Mouse (Mus musculus): ENCODE results near the gene Gng2.

The Gng2 gene

DNA sequence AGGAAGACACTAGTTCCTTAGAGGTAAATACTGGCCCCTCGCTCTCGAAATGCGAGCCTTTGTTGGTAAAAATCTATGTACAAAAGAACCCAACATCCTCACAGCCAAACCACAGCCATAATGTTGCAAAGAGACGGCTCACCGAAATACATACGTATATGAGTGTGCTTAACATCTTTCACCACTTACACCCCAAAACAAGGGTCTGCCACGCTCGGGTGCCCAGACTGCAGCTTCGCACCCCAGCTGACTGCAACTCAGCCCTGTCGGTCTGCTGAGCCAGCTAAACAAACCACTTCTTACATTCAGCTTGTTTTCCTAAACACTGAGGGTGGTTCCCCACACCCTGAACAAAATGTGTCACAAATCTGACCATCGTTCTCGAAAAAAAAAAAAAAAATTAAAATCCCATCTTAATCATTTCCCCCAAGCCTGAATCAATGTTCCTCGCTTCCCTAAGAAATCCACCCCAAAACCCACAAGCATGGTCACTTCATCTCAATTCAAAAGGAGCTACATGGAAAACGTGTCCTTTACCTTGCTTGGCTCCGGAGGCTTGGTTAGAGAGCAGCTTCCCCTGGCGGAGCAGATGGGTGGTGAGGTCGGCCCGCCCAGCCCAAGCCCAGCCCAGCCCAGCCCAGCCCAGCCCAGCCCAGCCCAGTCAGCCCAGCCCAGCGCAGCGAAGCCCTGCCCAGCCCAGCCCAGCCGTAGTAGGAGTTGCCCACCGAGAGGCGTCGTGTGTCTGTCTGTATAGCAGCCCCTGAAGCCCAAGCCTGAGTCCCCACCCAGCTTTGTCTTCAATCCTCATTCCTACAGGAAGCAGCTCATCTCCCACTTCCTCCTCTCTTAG is 781 bp downstream of the Gng2 start:
- peak; percentile 63 for DNase-seq

DNA sequence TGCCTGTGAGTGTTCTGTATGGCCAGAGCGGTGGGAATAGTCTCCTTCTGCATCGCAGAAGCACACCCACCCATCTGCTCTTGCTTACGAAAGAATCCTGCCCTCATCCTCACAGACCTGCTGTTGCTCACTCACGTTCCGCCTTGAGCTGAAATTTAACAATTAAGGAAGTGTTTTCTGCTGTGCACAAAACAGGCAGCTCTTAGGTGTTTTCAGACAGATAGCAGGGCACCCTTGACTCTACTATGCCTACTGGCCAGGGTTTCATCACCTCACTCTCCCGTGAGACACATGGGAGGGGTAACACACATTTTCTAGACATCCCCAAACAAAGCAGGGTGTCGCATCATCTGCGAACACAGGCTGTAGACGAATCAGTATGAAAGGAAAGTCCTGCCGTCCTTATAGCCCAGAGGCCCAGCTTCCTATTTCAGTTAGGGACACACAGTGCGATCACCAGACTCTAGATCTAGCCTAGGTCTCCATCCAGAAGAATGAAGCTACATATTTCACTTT is 2.4 kb downstream of the Gng2 start:
- no peak for DNase-seq

DNA sequence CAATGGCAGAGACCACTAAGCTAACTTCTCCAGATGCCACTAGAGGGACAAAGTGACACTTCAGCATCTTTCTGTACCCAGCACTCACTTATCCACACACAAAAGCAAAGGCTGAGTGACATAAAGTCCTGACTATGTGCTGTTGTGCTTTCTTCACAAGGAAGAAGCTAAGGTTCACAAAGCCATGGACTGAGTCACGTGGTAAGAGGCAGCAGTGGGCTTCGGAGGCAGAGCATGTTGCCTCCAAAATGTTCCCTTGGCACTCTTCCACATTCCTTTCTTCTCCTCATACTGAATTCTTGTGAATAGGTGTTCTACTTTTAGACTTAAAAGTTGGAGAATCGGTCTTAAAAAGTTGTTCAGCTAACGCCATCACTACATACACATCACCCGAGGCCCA is 3.0 kb downstream of the Gng2 start:
- DNase-seq: no peak

DNA sequence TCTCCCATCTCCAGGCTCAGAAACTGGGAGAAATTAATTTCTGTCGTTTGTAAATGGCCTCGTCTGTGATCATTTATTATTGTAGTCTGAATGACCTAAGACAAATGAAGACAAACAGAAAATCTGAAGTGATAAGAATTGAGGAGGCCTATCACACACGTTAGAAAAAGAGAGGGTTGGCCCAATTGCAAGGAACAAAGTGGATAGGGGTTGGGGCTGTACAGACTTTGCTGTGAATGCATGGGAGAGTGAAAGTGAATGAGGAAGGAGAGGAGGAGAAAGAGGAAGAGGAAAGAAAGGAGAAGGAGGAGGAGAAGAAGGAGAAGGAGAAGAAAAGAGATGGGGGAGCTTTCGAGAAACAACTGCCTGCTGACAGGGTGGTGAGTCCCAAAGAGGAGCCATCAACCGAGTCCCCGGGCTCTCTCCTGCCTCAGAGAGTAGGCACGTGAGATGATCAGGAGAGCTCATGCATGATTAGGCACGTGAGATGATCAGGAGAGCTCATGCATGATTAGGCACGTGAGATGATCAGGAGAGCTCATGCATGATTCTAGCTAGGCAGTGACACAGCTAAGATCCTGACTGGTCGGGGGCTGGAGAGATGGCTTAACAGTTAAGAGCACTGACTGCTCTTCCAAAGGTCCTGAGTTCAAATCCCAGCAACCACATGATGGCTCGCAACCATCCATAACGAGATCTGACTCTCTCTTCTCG is 5.0 kb downstream of the Gng2 start:
- DNase-seq: no peak

DNA sequence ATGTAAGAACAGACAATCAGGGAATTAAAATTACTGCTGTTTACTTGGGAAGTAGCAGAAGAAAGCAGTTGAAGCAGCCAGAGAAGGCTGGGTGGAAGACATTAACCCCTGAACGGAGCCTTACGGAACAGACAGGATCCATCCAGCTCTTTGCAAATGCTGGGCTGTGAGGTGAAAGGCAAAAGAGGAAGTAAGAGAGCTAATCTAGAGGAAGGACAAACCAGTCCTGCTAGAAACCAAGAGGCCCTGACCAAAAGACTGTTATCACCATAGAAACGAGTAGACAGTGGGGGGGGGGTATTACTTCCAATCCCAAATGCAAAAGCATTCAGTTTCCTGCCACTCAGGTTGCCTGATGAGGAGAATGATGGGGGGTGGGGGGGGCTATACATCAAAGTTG is 6.6 kb downstream of the Gng2 start:
- DNase-seq: no peak

DNA sequence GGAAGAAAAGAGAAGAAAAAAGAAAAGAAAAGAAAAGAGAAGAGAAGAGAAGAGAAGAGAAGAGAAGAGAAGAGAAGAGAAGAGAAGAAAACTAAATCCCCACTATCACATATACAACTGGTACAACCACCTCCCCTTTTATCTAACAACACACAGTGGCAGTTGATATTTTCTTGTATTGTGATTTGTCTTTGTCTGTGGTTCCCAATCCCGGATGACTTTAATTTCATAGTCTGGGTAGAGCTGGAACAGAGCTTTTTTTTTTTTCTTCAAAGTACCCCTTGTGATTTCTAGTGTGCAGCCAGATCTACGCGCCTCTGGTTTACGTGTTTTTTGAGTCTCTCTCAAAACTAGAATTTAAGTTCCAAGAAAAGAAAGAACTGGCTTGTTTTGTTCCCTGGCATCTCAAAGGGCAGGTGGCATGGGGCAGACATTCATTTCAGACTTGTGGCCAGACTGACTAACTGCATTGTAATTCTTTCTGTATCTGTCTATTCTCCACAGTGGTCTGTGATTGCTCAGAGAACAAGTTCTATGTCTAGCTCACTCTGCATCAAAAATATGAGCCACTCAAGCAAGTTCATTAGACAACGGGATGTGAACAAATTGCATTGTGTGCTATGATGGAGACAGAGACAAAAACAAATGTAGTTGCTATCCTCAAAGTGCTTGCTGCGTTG is 7.2 kb downstream of the Gng2 start:
- no peak for DNase-seq

DNA sequence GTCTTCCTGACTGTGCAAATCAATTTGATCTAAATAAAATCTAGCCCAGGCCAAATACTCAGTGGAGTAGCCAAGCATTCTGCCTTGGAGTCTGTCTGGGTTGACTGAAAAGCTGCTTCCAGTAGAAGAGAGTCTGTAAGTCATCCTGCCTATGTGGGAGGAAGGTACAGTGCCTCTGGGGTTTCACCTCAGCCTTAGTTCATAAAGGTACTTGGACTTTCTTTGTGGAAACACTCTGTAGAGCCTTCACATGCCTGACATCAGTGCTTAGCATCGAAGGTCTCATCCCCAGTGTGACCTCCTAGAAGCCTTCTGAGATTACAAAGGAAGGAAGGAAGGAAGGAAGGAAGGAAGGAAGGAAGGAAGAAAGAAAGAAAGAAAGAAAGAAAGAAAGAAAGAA is 7.9 kb downstream of the Gng2 start:
- no peak for DNase-seq

DNA sequence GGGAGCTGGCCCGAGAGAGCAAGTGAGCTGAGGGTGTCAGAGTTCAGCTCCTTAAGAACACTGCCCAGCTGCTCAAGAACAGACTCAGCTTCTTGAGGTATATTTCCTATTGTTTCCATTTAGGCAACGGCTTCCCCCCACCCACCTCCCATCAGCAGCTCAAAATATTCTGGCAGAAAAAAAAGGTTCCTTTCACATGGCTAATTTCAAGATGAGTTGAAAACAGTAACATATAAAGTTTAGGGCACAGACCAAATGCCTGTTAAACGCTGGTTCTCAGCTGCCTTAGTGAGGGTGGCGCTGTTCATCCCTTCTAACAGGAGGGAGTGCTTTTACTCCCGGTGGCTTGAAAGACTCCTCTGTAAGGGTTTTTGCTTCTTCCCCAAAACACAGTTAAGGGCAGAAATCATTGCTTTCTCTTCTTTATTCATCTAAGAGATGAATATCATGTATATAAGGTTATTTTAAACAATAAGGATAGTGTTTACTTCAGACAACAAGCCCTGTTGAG is 8.4 kb downstream of the Gng2 start:
- peak; percentile 56 for DNase-seq

DNA sequence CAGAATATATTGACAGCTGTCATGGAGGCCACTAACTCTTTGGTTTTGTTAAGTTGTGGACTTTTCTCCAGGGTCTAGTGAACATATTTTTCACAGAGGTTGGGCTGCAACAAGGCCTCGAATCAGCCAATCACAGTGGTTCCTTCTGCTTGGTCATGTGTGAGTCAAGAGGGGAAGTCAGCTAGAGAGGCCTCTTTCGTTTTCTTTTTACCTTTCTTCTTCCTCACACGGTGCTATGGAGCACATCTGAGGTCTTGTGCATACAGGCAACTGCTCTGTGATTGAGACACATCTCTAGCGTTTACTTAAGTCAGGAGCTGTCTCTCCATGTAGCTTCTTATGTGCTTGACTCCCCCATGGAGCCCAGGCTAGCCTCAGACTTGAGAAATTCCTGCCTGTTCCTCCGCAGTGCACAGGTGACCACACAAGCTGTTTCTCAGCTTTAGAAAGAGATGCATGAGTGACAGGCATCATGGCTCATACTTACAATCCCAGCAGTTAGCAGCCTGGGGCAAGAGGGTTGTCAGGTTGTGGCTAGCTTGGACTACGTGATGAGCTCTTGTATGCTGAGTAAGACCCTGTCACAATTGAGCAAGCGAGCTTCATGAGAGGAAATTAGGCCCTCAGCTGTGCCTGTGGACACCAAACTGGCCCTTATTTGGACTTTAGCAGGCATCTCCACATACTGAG is 9.0 kb downstream of the Gng2 start:
- DNase-seq: peak; percentile 35

DNA sequence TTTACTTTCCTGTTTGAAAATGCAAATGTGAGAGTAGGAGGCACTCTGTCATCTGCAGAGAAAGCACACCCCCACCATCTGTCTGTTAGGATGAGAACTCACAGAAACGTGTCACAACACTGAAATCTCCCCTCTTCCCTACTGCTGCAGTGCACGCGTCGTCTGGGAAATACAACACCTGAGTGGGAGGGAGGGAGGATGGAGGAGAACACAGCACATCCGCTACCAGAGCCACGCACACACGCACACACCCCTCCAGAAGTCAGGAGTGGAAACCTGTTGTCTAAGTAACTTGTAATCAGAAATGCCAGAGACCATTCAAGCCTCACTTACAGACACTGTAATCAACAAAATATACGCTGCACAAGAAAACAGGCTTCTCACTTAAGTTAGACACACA is 9.9 kb downstream of the Gng2 start:
- DNase-seq: no peak

DNA sequence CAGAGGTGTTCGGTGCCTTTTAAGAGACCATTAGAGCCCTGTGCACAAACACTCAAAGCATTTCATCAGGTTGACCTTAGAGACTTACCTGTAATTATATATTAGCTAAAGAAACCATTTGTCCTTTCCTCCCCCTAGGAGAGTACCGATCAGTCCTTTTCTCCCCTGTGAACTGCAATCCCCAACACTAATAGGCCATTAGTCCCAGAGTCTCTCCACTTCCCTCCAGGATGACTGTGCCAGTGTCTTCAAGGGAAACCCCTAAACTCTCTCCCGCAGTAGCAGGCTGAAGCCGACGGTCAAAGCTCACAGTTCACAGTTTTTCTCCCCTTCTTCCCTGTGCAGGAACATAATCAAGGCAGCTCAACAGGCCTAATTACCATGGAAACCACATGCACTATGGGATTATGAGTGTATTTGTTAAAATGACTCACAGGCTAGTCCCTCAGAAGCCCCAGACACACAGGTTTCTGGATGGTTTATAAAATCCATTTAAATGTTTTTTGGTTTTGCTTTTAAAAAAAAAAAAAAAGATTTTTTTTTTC is 13.4 kb downstream of the Gng2 start:
- DNase-seq: no peak

DNA sequence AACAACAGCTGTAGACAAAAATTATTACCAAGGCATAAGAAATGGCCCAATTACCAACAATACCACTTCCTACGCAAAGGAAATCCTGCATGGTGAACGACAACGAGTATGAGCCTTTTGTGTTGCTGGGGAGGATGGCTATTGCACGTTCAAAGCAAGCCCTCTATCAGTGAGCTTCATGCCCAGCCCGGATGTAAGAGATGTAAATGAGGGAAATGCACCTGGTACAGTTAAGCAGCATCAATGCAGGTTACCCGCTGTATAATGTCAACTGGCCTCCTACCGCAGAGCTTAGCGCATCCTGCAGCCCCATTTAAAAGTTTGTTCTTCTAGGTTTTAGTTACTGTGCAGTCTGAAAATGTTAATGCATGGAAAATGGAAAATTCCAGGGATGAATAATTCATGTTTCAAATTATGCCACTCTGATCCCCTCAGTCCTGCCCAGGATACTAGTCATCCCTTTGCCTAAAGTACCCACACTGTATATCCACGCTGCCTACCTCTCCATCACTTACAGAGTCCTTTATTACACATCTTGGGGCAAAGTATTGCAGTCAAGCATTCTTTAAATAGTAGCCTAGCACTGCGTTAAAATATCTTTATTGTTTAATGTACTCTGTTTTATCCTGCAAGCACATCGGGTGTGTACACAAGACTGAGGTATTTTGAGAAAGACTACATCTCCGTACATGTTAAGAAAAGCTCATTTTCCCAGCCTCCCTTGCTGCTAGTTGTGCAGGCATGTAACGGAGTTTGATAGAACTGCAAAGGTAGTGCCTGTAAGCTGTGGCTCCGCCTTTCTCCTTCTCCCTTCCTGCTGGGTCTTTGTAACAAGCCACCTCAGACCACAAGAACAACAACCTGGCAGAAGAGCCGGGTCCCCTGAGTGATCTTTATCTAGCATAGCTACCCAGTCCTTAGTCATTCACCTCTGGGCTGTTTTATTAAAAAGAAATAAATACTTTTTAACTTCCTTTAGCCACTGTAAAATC is 15.2 kb downstream of the Gng2 start:
- peak; percentile 44 for DNase-seq

DNA sequence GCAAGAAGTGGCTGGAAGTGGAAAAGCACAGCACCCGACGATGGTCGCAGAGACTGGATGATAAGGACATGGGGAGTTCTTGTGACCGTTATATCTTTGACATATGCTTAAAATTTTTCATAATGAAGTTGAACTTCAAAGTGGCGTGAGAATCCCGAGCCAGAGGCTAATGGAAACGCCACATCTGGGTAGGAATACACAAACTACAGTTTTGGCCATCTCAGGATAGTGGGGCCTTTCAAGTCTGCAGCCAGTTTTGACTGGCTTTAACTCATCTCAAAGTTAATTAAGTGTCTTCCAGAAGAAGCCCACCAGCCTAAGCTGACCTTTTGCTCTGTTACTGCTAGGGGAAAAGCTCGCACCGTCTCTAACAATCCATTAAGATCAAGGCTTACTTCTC is 17.6 kb downstream of the Gng2 start:
- no peak for DNase-seq

DNA sequence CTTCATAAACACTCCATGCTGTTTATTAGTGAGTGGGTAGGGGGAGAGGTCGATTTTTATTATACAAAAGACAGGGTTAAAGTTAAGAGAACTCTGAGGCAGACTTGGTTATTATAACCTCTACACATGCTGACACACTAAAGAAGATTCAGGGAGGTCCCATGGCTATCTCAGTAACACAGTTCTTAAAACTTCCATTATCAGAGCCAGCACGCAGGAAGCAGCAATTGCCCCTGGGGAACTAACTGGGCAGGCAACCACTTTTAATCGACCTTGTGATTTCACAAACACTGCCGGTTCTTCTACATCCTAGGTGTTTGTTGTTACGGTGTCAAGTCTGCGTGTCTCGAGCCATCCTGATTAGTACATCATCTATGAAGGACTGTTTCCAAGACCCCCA is 22.4 kb downstream of the Gng2 start:
- DNase-seq: no peak

DNA sequence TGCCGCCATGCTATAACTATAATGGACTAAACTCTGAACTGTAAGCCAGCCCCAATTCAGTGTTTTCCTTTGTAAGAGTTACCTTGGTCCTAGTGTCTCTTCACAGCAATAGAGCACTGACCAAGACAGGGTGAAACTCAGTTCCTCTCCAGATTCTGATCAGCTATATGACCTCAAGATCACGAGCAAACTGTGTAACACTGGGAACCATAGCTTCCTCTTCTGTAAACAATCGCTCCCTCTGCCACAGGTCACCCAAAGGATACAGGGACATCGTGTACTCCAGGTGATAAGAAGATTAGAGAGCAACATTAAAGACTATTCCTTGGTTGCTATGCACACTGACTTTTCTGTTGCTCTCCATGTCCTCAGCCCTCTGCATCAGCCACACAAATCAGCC is 26.6 kb downstream of the Gng2 start:
- no peak for DNase-seq

DNA sequence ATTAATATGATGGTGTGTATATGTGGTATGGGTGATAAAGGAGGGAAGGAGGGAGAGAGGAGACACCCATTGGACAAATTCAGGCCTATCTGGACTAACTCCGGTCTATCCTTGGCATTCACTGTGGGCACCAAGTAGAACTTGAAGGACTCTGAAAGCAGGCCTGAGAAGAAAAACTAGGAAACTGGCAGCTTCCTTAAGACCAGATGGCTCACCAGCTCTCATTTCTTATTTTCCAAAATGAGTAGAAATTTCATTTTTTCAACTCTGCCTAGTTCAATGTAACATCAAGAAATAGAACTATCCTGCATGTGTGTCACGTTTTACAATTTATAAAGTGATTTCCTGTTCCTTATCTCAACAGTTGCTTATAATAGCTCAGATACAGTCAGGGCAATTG is 28.0 kb downstream of the Gng2 start:
- no peak for DNase-seq

DNA sequence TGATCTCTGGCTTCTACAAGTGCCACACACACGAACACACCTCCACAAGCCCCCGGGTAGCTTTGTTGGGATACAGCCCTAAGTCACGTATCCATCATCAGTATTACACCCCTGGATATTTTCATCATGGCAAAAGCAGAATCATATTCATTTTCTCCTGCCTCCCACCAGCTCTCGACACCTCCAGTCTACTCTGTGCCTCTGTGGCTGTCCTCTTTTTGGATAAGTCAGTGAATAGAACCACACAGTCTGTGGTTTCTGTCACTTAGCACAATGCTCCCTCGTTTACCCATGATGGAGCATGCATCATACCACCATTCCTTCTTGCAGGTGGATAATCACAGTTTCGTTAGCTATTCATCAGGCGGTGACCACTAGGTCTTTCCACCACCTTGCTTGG is 31.2 kb downstream of the Gng2 start:
- DNase-seq: no peak

DNA sequence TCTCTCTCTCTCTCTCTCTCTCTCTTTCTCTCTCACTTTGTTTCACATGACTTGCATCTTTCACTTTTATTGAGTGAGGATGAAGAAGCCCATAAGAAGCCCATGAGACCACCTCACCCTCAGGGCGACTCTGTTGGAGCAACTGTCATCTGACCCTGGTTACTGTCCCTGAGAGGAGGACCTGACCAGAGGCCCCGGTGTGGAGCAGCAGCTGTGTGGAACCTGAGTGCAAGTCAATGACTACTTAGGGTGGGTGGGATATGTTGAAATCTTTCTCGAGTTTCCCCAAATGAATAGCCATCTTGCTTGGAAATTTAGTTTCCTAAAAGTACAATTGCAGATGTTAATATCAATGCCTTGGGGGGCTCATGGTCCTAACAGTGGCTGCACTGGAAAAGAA is 34.7 kb downstream of the Gng2 start:
- no peak for DNase-seq

DNA sequence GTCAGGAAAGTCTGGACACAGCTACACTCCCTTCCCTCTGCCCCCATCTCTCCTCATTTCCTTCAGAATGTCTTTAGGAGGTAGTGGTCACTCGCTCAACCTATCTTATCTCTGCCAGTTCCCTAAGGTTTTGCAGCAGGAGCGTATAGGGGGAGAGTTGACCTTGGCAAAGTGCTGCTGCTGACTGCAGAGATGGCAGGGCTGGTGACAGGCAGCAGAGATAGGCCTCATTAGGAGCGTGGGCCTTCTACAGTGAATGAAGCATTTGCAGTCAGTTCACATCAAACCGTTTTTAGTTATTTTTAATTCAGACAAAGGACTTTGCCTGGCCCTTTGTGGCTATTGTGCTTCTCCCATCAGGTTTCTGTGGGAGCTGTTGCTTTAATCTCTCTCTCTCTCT is 35.1 kb downstream of the Gng2 start:
- DNase-seq: no peak

DNA sequence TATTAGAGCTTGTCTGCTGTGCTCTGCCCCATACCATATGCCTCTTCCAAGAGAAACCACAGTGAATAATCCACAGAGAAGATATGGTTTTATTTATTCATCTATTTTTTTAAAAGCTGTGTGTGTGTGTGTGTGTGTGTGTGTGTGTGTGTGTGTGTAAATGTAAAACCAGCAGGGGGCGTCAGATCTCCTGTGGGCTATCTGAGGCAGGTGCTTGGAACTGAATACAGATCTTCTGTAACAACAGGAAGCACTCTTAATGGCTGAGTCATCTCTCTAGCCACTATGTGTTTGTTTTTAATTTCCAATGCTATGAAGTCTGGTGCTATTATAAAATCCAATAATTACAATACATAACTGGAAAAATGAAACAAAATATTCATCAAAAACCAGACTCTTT is 37.4 kb downstream of the Gng2 start:
- peak; percentile 31 for DNase-seq

DNA sequence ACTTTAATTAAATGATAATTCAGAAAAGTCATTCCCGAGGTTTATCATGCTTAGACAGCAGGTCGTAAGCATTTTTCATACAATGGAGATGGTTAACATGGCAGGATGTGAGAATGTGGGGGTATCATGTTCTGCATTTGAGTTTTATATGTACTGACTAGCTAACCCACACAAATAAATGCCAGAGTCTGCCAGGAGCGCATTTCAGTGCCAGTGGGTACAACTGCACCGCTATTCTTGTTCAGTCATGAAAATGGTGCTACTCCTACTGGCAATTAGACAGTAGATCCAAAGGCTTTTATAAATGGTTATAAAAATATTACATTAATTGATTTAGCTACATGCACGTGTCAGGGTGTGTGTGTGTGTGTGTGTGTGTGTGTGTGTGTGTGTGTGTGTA is 38.9 kb downstream of the Gng2 start:
- DNase-seq: no peak

Measured in thymus, postnatal 4 days (tissue).